Mouse (Mus musculus) stomach, postnatal 0 days (tissue): ENCODE results near the gene Garem2. TPM values are rescaled to one million over a fixed set of nuclear protein-coding genes. Genes with fewer than 3 reads are reported as not detected.

ENCODE experiments used
- ATAC-seq: fragments of 200-750 bp; cut with Nextera tagmentation; 2 replicates; pipeline ENCODE4 v1.8.0; 2017; ENCODE audit not compliant: low FRiP score, low TSS enrichment
- DNase-seq: peaks from one replicate; pipeline ENCODE4 v3.0.0-alpha.2; 2016; ENCODE audit warnings: low spot score
- H3K27ac ChIP-seq: fragments of 300-500 bp; sonication (generic); replicated peaks from 2 replicates; pipeline ENCODE4 v1.5.1; 2014; ENCODE audit warnings: mild to moderate bottlenecking, control low read depth
- H3K27me3 ChIP-seq: fragments of 300-500 bp; sonication (generic); 2 replicates; pipeline ENCODE4 v1.6.1; 2014; ENCODE audit warnings: low read length; ENCODE audit not compliant: control insufficient read depth, insufficient read depth
- H3K36me3 ChIP-seq: fragments of 300-500 bp; sonication (generic); 2 replicates; pipeline ENCODE4 v1.6.1; 2014; ENCODE audit warnings: low read length, mixed read lengths; ENCODE audit not compliant: control insufficient read depth, insufficient read depth
- H3K4me1 ChIP-seq: fragments of 300-500 bp; sonication (generic); replicated peaks from 2 replicates; pipeline ENCODE4 v1.6.1; 2014; ENCODE audit warnings: antibody characterized with exemption; ENCODE audit not compliant: control insufficient read depth, insufficient read depth
- H3K4me2 ChIP-seq: fragments of 300-500 bp; sonication (generic); replicated peaks from 2 replicates; pipeline ENCODE4 v1.6.1; 2014; ENCODE audit warnings: low read depth, mild to moderate bottlenecking, control low read depth, moderate library complexity
- H3K4me3 ChIP-seq: fragments of 300-500 bp; sonication (generic); 2 replicates; pipeline ENCODE4 v1.5.1; 2014; ENCODE audit warnings: low read depth, low read length, control low read depth
- H3K9ac ChIP-seq: fragments of 300-500 bp; sonication (generic); 2 replicates; pipeline ENCODE4 v1.6.1; 2014; ENCODE audit warnings: mild to moderate bottlenecking, low read length, control low read depth, mixed read lengths
- H3K9me3 ChIP-seq: fragments of 300-500 bp; sonication (generic); 2 replicates; pipeline ENCODE4 v1.6.1; 2016; ENCODE audit warnings: low read length; ENCODE audit not compliant: control insufficient read depth
- CTCF ChIP-seq: IDR thresholded peaks from 2 replicates; pipeline ENCODE4 v1.5.1; 2016; ENCODE audit warnings: antibody characterized with exemption, low read depth, mild to moderate bottlenecking, moderate library complexity
- EP300 ChIP-seq: optimal IDR thresholded peaks from 2 replicates; pipeline ENCODE3; 2016; ENCODE audit warnings: antibody characterized with exemption
- WGBS: fragments of 180-500 bp; shearing (Covaris S2); extraction: QIAGEN DNeasy Blood & Tissue Kit; methylation state at CpG from one replicate; pipeline ENCODE4 v1.1.7; 2014; 5-methylcytosine and 5-hydroxymethylcytosine counted together
- polyA plus RNA-seq: library from polyadenylated mRNA; unstranded; fragments of >200 nt; fragmentation: Nextera tagmentation; extraction: Ambion mirVana; gene quantifications from 2 replicates; pipeline ENCODE4 v1.2.1, GENCODE M21; 2015

Gene Garem2
- polyA plus RNA-seq, 1 experiment from 2014 or later = 0.12 TPM

GRCm38 (mm10) chr5:30152007-30152406 lies 47.0 kb downstream of the Garem2 start:
- 53% methylated on average over 4 of the region's 4 CpGs for WGBS
- 0 out of 2 replicates have a peak, but pooled peaks cover 3% of the 10 kb centered on the region for H3K36me3 ChIP-seq
- H3K9ac ChIP-seq = no peak overlapping the region
- TF ChIP-seq CTCF = no peak
- H3K4me2 ChIP-seq = peak overlapping the region; percentile 39
- peak; percentile 45 for ATAC-seq
- no peaks in the 10 kb centered on the region for H3K4me1 ChIP-seq
- H3K9me3 ChIP-seq = no peaks in the 10 kb centered on the region
- peak overlapping the region; percentile 58 for H3K27ac ChIP-seq
- no peak overlapping the region for H3K4me3 ChIP-seq
- H3K27me3 ChIP-seq = no peaks in the 10 kb centered on the region
- DNase-seq = peak; percentile 54

- ATAC-seq = no peak
- Histone ChIP-seq H3K4me2 (no peak overlapping the region), H3K27ac (no peak overlapping the region), H3K27me3 (no peaks in the 10 kb centered on the region), H3K36me3 (0 out of 2 replicates have a peak, but pooled peaks cover 3% of the 10 kb centered on the region), H3K9me3 (no peaks in the 10 kb centered on the region), H3K9ac (no peak overlapping the region), H3K4me3 (no peak overlapping the region), H3K4me1 (no peaks in the 10 kb centered on the region)
- TF ChIP-seq CTCF (no peak), EP300 (no peak)
- 45% methylated on average over 1 of the region's 1 CpGs for WGBS
- no peak for DNase-seq
These were observed 47.5 kb downstream of the Garem2 start for GRCm38 (mm10) chr5:30152413-30152812.

GRCm38 (mm10) chr5:30153222-30153621 lies 48.3 kb downstream of the Garem2 start:
- no peak overlapping the region for H3K9ac ChIP-seq
- 84% methylated on average over 2 of the region's 2 CpGs for WGBS
- H3K36me3 ChIP-seq = 0 out of 2 replicates have a peak, but pooled peaks cover 3% of the 10 kb centered on the region
- DNase-seq = no peak
- no peaks in the 10 kb centered on the region for H3K4me1 ChIP-seq
- no peaks in the 10 kb centered on the region for H3K9me3 ChIP-seq
- no peak overlapping the region for H3K4me3 ChIP-seq
- H3K27me3 ChIP-seq = no peaks in the 10 kb centered on the region
- TF ChIP-seq EP300 (no peak), CTCF (no peak)
- no peak for ATAC-seq
- H3K4me2 ChIP-seq = 0 out of 2 replicates have a peak overlapping the region, but pooled peaks have one; percentile 14
- H3K27ac ChIP-seq = no peak overlapping the region

GRCm38 (mm10) chr5:30154013-30154412 lies 49.1 kb downstream of the Garem2 start:
- no peaks in the 10 kb centered on the region for H3K4me1 ChIP-seq
- no peaks in the 10 kb centered on the region for H3K27me3 ChIP-seq
- no peak for DNase-seq
- peak overlapping the region; percentile 88 for H3K4me3 ChIP-seq
- H3K27ac ChIP-seq = peak overlapping the region; percentile 95; the same call in 1 of the 2 replicates
- no peak for ATAC-seq
- TF ChIP-seq CTCF (no peak), EP300 (no peak)
- H3K9ac ChIP-seq = peak overlapping the region; percentile 89
- no peaks in the 10 kb centered on the region for H3K9me3 ChIP-seq
- H3K36me3 ChIP-seq = 0 out of 2 replicates have a peak, but pooled peaks cover 3% of the 10 kb centered on the region
- peak overlapping the region; percentile 70 for H3K4me2 ChIP-seq
- WGBS = 14% methylated on average over 4 of the region's 4 CpGs

GRCm38 (mm10) chr5:30154474-30155394 lies 49.8 kb downstream of the Garem2 start, which contains the start of the genes Hadha and Hadhb:
TSS of gene Hadha (minus strand) at chr5:30155162.
TSS of gene Hadhb (plus strand) at chr5:30155248.
- Histone ChIP-seq H3K27ac (peak within 1 kb of the TSS; percentile 95), H3K36me3 (no peaks in the 10 kb centered on the region), H3K4me1 (no peaks in the 10 kb centered on the region), H3K4me3 (peak within 1 kb of the TSS; percentile 88), H3K27me3 (no peaks in the 10 kb centered on the region), H3K9me3 (no peaks in the 10 kb centered on the region), H3K9ac (peak within 1 kb of the TSS; percentile 89), H3K4me2 (peak within 1 kb of the TSS; percentile 70)
- ATAC-seq (peak; percentile 91), DNase-seq (peak; percentile 95)
- WGBS = under 1% methylated on average over 51 of the region's 53 CpGs
- no peak; the same call in none of the 2 replicates for TF ChIP-seq CTCF
- TF ChIP-seq EP300 = peak; percentile 97

GRCm38 (mm10) chr5:30155395-30155792 lies 50.4 kb downstream of the Garem2 start:
- H3K27me3 ChIP-seq = no peaks in the 10 kb centered on the region
- H3K9ac ChIP-seq = peak overlapping the region; percentile 89
- TF ChIP-seq EP300 = no peak
- TF ChIP-seq CTCF = no peak
- WGBS = 0% methylated on average over 31 of the region's 31 CpGs
- H3K4me3 ChIP-seq = peak overlapping the region; percentile 88
- DNase-seq = no peak
- peak; percentile 35 for ATAC-seq
- H3K9me3 ChIP-seq = no peaks in the 10 kb centered on the region
- no peaks in the 10 kb centered on the region for H3K36me3 ChIP-seq
- H3K4me2 ChIP-seq = peak overlapping the region; percentile 70
- no peaks in the 10 kb centered on the region for H3K4me1 ChIP-seq
- peak overlapping the region; percentile 95 for H3K27ac ChIP-seq
